Mouse (Mus musculus): Measurements from ENCODE around the gene Ifna7. TPM values are rescaled to one million over a fixed set of nuclear protein-coding genes. Genes with fewer than 3 reads are reported as not detected.
"Not testable (repeated sequence)": the region's sequence is repeated elsewhere in the genome, so short reads cannot be mapped to it uniquely, and the experiment has no call there.

Ifna7 gene
- not detected for total RNA-seq (2021)

- no peak for DNase-seq (ENCODE audit: low spot score)
- intact Hi-C loops (cut with DNase I) = no loop called here
Observed at GRCm38 (mm10) chr4:88815928-88816327, at the start of gene Ifna7. Gene Ifna7 (plus strand): TSS chr4:88816228.

- DNase-seq (ENCODE audit: low spot score); intact Hi-C loops (cut with DNase I): not testable (repeated sequence)
Observed at GRCm38 (mm10) chr4:88773534-88773933, 42.5 kb upstream of the Ifna7 start, which contains the start of gene Gm13290. Gene Gm13290 (plus strand): TSS chr4:88773834.

DNA sequence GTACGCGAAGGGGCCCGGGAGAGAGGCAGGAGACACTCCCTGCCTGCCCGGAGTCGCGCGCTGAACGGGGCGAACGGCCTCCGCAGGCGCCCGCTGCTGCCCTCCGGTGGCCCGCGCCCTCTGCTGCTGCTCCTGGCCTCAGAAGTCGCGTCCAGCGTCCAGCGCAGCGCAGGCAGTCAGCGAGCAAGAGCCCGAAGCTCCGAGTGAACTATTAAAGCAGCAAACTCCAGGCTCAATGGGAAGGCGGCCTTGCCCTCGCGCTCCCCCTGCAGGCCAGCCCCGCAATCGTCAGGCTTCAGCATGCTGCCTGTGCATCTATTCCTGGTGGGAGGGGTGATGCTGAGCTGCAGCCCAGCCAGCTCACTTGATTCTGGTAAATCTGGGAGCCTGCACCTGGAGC is 39.4 kb upstream of the Ifna7 start, which contains the start of gene Gm13289:
Gene Gm13289, plus strand, starts transcription at position 301 of the 400 bp plus-strand sequence.
- intact Hi-C loops (cut with DNase I); DNase-seq (ENCODE audit: low spot score): not testable (repeated sequence)

- DNase-seq (ENCODE audit: low spot score); intact Hi-C loops (cut with DNase I): not testable (repeated sequence)
Observed at GRCm38 (mm10) chr4:88779550-88779949, 36.5 kb upstream of the Ifna7 start, which contains the start of gene Gm13272. Gene Gm13272 (plus strand): TSS chr4:88779850.

GRCm38 (mm10) chr4:88780320-88780719 is 35.7 kb upstream of the Ifna7 start:
- DNase-seq (ENCODE audit: low spot score); intact Hi-C loops (cut with DNase I): not testable (repeated sequence)

- intact Hi-C loops (cut with DNase I); DNase-seq (ENCODE audit: low spot score): not testable (repeated sequence)
Observed at GRCm38 (mm10) chr4:88781831-88782230, 34.2 kb upstream of the Ifna7 start, which contains the start of gene Ifnz. Gene Ifnz (plus strand): TSS chr4:88782131.

DNA sequence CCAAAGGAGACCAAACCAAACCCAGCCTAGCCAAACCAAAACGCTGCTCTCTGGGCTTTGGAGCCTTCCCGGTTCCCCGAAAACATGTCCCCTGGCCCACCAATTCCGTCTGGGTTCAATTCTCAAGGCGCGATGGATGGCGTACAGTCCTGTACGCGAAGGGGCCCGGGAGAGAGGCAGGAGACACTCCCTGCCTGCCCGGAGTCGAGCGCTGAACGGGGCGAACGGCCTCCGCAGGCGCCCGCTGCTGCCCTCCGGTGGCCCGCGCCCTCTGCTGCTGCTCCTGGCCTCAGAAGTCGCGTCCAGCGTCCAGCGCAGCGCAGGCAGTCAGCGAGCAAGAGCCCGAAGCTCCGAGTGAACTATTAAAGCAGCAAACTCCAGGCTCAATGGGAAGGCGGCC is 33.7 kb upstream of the Ifna7 start:
- intact Hi-C loops (cut with DNase I); DNase-seq (ENCODE audit: low spot score): not testable (repeated sequence)

- DNase-seq (ENCODE audit: low spot score); intact Hi-C loops (cut with DNase I): not testable (repeated sequence)
Observed at GRCm38 (mm10) chr4:88785409-88785808, 30.6 kb upstream of the Ifna7 start, which contains the start of gene Gm13276. Gene Gm13276 (plus strand): TSS chr4:88785709.

DNA sequence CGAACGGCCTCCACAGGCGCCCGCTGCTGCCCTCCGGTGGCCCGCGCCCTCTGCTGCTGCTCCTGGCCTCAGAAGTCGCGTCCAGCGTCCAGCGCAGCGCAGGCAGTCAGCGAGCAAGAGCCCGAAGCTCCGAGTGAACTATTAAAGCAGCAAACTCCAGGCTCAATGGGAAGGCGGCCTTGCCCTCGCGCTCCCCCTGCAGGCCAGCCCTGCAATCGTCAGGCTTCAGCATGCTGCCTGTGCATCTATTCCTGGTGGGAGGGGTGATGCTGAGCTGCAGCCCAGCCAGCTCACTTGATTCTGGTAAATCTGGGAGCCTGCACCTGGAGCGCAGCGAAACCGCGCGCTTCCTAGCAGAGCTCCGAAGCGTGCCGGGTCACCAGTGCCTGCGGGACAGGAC is 27.6 kb upstream of the Ifna7 start, which contains the start of gene Gm13277:
Gene Gm13277, plus strand, starts transcription at position 231 of the 400 bp plus-strand sequence.
- DNase-seq (ENCODE audit: low spot score) = peak; percentile 55
- intact Hi-C loops (cut with DNase I) = not testable (repeated sequence)

DNA sequence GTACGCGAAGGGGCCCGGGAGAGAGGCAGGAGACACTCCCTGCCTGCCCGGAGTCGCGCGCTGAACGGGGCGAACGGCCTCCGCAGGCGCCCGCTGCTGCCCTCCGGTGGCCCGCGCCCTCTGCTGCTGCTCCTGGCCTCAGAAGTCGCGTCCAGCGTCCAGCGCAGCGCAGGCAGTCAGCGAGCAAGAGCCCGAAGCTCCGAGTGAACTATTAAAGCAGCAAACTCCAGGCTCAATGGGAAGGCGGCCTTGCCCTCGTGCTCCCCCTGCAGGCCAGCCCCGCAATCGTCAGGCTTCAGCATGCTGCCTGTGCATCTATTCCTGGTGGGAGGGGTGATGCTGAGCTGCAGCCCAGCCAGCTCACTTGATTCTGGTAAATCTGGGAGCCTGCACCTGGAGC is 24.8 kb upstream of the Ifna7 start, which contains the start of gene Gm13278:
Gene Gm13278, plus strand, starts transcription at position 301 of the 400 bp plus-strand sequence.
- DNase-seq (ENCODE audit: low spot score); intact Hi-C loops (cut with DNase I): not testable (repeated sequence)

DNA sequence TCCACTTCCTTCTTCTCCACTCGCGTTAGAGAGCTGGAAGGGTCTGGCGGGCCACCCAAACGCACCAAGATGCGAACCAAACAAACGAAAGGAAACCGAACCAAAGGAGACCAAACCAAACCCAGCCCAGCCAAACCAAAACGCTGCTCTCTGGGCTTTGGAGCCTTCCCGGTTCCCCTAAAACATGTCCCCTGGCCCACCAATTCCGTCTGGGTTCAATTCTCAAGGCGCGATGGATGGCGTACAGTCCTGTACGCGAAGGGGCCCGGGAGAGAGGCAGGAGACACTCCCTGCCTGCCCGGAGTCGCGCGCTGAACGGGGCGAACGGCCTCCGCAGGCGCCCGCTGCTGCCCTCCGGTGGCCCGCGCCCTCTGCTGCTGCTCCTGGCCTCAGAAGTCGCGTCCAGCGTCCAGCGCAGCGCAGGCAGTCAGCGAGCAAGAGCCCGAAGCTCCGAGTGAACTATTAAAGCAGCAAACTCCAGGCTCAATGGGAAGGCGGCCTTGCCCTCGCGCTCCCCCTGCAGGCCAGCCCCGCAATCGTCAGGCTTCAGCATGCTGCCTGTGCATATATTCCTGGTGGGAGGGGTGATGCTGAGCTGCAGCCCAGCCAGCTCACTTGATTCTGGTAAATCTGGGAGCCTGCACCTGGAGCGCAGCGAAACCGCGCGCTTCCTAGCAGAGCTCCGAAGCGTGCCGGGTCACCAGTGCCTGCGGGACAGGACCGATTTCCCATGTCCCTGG is 21.9 kb upstream of the Ifna7 start, which contains the start of gene Gm13275:
Gene Gm13275, plus strand, starts transcription at position 552 of the 740 bp plus-strand sequence.
- intact Hi-C loops (cut with DNase I) = not testable (repeated sequence)

DNA sequence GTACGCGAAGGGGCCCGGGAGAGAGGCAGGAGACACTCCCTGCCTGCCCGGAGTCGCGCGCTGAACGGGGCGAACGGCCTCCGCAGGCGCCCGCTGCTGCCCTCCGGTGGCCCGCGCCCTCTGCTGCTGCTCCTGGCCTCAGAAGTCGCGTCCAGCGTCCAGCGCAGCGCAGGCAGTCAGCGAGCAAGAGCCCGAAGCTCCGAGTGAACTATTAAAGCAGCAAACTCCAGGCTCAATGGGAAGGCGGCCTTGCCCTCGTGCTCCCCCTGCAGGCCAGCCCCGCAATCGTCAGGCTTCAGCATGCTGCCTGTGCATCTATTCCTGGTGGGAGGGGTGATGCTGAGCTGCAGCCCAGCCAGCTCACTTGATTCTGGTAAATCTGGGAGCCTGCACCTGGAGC is 18.9 kb upstream of the Ifna7 start, which contains the start of gene Gm13279:
Gene Gm13279, plus strand, starts transcription at position 301 of the 400 bp plus-strand sequence.
- intact Hi-C loops (cut with DNase I); DNase-seq (ENCODE audit: low spot score): not testable (repeated sequence)

More for the DNA sequence above, 21.9 kb upstream of the Ifna7 start, which contains the start of gene Gm13275:
- DNase-seq (ENCODE audit: low spot score) = peak; percentile 76

DNA sequence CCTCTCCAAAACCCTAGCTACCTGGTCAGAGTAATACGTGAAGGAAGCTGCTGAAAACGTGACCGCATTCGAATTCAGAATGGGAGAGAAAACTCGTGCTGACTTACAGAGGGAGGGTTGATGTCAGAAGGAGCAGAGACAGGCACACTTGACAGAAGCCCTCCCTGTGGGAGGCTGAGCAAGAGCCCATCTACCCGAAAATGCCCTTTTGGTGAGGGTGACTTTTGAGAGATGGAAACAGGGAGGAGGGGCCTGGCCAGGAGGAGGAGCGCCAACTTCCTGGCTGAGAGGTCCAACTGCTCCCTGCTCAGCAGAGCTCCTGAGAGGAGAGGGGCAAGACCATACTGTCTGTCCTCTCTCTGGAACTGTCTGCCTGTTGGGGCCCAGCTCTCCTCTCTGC is 16.7 kb upstream of the Ifna7 start, which contains the start of gene Gm13285:
Gene Gm13285, plus strand, starts transcription at position 301 of the 400 bp plus-strand sequence.
- intact Hi-C loops (cut with DNase I) = not testable (repeated sequence)

GRCm38 (mm10) chr4:88802954-88803353 is 13.1 kb upstream of the Ifna7 start, which contains the start of gene Gm13287:
Gene Gm13287 (plus strand): TSS chr4:88803254.
- DNase-seq (ENCODE audit: low spot score); intact Hi-C loops (cut with DNase I): not testable (repeated sequence)

More for the DNA sequence above, 16.7 kb upstream of the Ifna7 start, which contains the start of gene Gm13285:
- not testable (repeated sequence) for DNase-seq (ENCODE audit: low spot score)

- DNase-seq (ENCODE audit: low spot score); intact Hi-C loops (cut with DNase I): not testable (repeated sequence)
Observed at GRCm38 (mm10) chr4:88805231-88805630, 10.8 kb upstream of the Ifna7 start, which contains the start of gene Gm13288. Gene Gm13288 (plus strand): TSS chr4:88805531.

DNA sequence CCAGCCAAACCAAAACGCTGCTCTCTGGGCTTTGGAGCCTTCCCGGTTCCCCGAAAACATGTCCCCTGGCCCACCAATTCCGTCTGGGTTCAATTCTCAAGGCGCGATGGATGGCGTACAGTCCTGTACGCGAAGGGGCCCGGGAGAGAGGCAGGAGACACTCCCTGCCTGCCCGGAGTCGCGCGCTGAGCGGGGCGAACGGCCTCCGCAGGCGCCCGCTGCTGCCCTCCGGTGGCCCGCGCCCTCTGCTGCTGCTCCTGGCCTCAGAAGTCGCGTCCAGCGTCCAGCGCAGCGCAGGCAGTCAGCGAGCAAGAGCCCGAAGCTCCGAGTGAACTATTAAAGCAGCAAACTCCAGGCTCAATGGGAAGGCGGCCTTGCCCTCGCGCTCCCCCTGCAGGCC is 10.3 kb upstream of the Ifna7 start:
- peak; percentile 21 for DNase-seq (ENCODE audit: low spot score)
- intact Hi-C loops (cut with DNase I) = not testable (repeated sequence)

- no peak for DNase-seq (ENCODE audit: low spot score)
- intact Hi-C loops (cut with DNase I) = loop anchor here (5.0 kb wide), 1 partner anchor 137 kb away; the partner anchor contains the start of gene Ifna2
Observed at GRCm38 (mm10) chr4:88819659-88820058, 3.6 kb downstream of the Ifna7 start, which contains the start of gene Ifna11. Gene Ifna11 (plus strand): TSS chr4:88819959.

DNA sequence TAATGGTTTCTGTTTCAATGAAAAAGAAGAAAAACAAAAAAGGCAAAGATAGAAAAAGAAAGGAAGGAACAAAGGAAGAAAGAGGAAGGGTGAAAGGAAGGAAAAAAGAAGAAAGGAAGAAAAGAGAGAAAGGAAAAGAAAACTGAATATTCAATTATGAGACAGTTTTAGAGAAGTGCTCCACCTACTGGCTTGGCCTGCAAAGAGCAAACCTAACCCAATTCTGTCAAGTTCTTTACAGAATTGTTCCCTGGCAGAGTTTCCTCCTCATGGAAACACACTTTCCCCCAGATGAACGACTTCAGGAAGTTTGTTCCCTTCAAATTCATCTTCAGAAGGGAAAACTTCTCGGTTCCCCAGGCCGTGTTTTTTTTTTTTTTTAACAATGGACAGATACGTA is 7.0 kb downstream of the Ifna7 start:
- intact Hi-C loops (cut with DNase I) = loop anchor here (5.0 kb wide), 1 partner anchor 141 kb away; the partner anchor contains the start of gene Ifna2

DNA sequence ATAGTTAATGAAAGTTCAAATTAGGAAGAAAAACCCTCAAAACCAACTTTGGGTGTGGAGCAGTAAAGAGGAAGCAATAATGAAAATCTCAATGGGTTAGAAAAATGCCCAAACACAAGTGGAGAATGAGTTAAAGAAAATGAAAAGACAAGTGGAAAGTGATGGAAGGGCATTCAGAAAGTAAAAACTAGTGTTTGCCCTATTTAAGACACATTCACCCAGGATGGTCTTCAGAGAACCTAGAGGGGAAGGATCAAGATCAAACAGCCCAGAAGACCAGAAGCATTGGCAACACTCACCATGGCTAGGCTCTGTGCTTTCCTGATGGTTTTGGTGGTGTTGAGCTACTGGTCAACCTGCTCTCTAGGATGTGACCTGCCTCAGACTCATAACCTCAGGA is 11.1 kb downstream of the Ifna7 start, which contains the start of gene Ifna6:
Gene Ifna6, plus strand, starts transcription at position 301 of the 400 bp plus-strand sequence.
- DNase-seq (ENCODE audit: low spot score); intact Hi-C loops (cut with DNase I): not testable (repeated sequence)

More for the DNA sequence above, 7.0 kb downstream of the Ifna7 start:
- no peak for DNase-seq (ENCODE audit: low spot score)

DNA sequence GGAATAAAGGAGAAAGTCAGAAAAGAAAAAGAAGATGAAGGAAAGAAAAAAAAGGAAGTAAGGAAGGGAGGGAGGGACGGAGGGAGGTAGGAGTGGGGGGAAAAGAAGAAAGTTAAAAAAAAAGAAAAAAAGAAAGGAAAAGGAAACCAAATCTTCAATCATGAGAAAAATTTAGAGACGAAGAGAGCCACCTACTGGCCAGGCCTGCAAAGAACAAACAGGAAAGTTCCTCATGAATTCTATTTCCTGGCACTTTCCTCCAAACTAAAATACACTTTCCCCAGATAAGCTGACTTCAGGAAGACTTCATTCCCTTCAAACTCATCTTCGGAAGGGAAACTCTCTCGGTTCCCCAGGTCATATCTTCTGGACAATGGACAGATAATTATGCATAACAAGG is 14.5 kb downstream of the Ifna7 start:
- no peak for DNase-seq (ENCODE audit: low spot score)
- intact Hi-C loops (cut with DNase I) = no loop called here

Data from heart, postnatal 25 days (tissue).